Mouse (Mus musculus): ENCODE data around the gene Eno3.

GRCm38 (mm10) chr11:70626877-70627276, 30.1 kb upstream of the Eno3 start:
- TF ChIP-seq CTCF (IDR thresholded peaks at IDR 0.05 in 2 of 3, conservative IDR thresholded peaks at IDR 0.05 in 1 of 3; ENCODE audit: control insufficient read depth in 1 of 3, insufficient read depth in 1 of 3, low read depth in 2 of 3, low read length in 3 of 3, poor library complexity in 1 of 3, severe bottlenecking in 1 of 3) (no peak), POLR2A (IDR thresholded peaks at IDR 0.05; ENCODE audit: control insufficient read depth in 1 of 2, insufficient read depth in 1 of 2, low read depth in 1 of 2, low read length in 2 of 2, poor library complexity in 1 of 2) (no peak), ZC3H11A (IDR thresholded peaks at IDR 0.05; ENCODE audit: low read depth, low read length) (no peak), NRF1 (IDR thresholded peaks at IDR 0.05; ENCODE audit: insufficient read depth, low read depth, low read length, poor library complexity, severe bottlenecking) (no peak), USF1 (IDR thresholded peaks at IDR 0.05; ENCODE audit: low read depth, low read length) (no peak)

Data from MEL (cell line).